Mouse (Mus musculus) heart, adult 2 months (tissue): ENCODE results near the gene Celf5. TPM values are rescaled to one million over a fixed set of nuclear protein-coding genes. Genes with fewer than 3 reads are reported as not detected.

ENCODE experiments used
- DNase-seq, 2 experiments: peaks; one replicate each; pipeline ENCODE4 v3.0.0; 2021
- H3K27ac ChIP-seq: fragments of 200-600 bp; 2 replicates; pipeline ENCODE4 v1.8.1; 2022
- H3K27me3 ChIP-seq: fragments of 200-500 bp; 2 replicates; pipeline ENCODE4 v1.6.1; 2012; ENCODE audit warnings: mild to moderate bottlenecking, low read length, inconsistent platforms, mixed read lengths; ENCODE audit not compliant: control insufficient read depth, insufficient read depth
- H3K36me3 ChIP-seq: fragments of 200-500 bp; 2 replicates; pipeline ENCODE4 v1.6.1; 2012; ENCODE audit warnings: low read length, inconsistent platforms; ENCODE audit not compliant: control insufficient read depth, insufficient read depth
- H3K4me1 ChIP-seq: fragments of 200-500 bp; 2 replicates; pipeline ENCODE4 v1.6.1; 2011; ENCODE audit warnings: low read length; ENCODE audit not compliant: control insufficient read depth, insufficient read depth
- H3K4me3 ChIP-seq: fragments of 200-600 bp; 2 replicates; pipeline ENCODE4 v1.8.1; 2022
- H3K79me2 ChIP-seq: fragments of 200-500 bp; replicated peaks from 2 replicates; pipeline ENCODE4 v1.6.1; 2012; ENCODE audit warnings: mild to moderate bottlenecking, inconsistent platforms, low read length, moderate library complexity, mixed read lengths; ENCODE audit not compliant: control insufficient read depth, insufficient read depth
- H3K9ac ChIP-seq: fragments of 200-500 bp; 2 replicates; pipeline ENCODE4 v1.6.1; 2012; ENCODE audit warnings: low read depth, mild to moderate bottlenecking, control low read depth, inconsistent platforms, low read length, mixed read lengths
- CTCF ChIP-seq: fragments of 200-600 bp; IDR thresholded peaks from 2 replicates; pipeline ENCODE4 v1.8.1; 2022; ENCODE audit warnings: antibody characterized with exemption, mild to moderate bottlenecking, moderate library complexity
- EP300 ChIP-seq: fragments of 200-500 bp; IDR thresholded peaks from 2 replicates; pipeline ENCODE4 v1.6.1; 2011; ENCODE audit warnings: low read depth, low read length, control low read depth; ENCODE audit not compliant: insufficient read depth
- POLR2A ChIP-seq: fragments of 200-500 bp; IDR thresholded peaks from 2 replicates; pipeline ENCODE4 v1.6.1; 2011; ENCODE audit warnings: mild to moderate bottlenecking, low read depth, low read length, control low read depth; ENCODE audit not compliant: insufficient read depth
- WGBS: fragments of 180-500 bp; shearing (Covaris S2); methylation state at CpG from one replicate; pipeline ENCODE4 v1.1.7; 2018; 5-methylcytosine and 5-hydroxymethylcytosine counted together
- intact Hi-C: fragments of 180-260 bp; cut with DNase I; formaldehyde crosslinking; loops from one replicate; pipeline ENCODE4 v1.15.1; 2025
- polyA plus RNA-seq: library from polyadenylated mRNA; depleted of rRNA; stranded (reverse); fragments of >200 nt; gene quantifications from 2 replicates; pipeline ENCODE4 v1.2.3, GENCODE M21; 2012
- total RNA-seq, 2 experiments: library from RNA; stranded (reverse); gene quantifications; 2 replicates each; pipeline ENCODE4 v1.2.3; 2021

Gene Celf5
- total and polyA plus RNA-seq, 3 experiments, result 0.16 to 0.39 TPM; not detected in 1

GRCm38 (mm10) chr10:81472403-81473002 lies 10.0 kb downstream of the Celf5 start:
- peaks cover 7% of the 10 kb centered on the region for H3K27me3 ChIP-seq
- no peak for DNase-seq
- H3K27ac ChIP-seq, result no peak overlapping the region
- WGBS, result 9% methylated on average over 18 of the region's 18 CpGs
- H3K9ac ChIP-seq, result no peak overlapping the region
- no peaks in the 10 kb centered on the region for H3K4me1 ChIP-seq
- H3K79me2 ChIP-seq, result no peaks in the 10 kb centered on the region
- TF ChIP-seq POLR2A (no peak), EP300 (no peak), CTCF (no peak)
- intact Hi-C loops, result no loop called here
- no peak overlapping the region for H3K4me3 ChIP-seq
- no peaks in the 10 kb centered on the region for H3K36me3 ChIP-seq

- no peak for DNase-seq
- peaks cover 5% of the 10 kb centered on the region for H3K27me3 ChIP-seq
These were observed 12.1 kb downstream of the Celf5 start for GRCm38 (mm10) chr10:81470454-81470853.

DNA sequence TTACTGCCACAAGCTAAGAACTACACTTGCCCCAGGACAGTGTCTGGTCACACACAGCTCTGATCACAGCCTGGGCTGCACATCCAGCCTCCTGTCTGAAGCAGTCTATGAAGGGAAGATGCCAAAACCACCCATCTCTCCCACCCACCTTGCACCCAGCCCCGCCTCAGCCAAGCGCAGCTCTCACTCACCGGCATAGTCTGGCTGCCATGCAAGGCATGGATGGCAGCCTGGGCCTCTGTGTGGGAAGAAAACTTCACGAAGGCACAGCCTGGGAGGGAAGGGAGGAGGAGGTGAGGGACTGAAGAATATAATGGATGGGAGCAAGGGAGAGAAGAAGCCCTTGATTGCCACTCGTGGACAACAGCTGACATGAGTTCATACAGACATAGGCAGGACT lies 13.3 kb downstream of the Celf5 start:
- Histone ChIP-seq H3K9ac (no peak overlapping the region), H3K27me3 (peaks cover 12% of the 10 kb centered on the region), H3K4me1 (no peaks in the 10 kb centered on the region), H3K36me3 (no peaks in the 10 kb centered on the region), H3K4me3 (no peak overlapping the region), H3K27ac (no peak overlapping the region), H3K79me2 (no peaks in the 10 kb centered on the region)
- TF ChIP-seq EP300 (no peak), CTCF (no peak)
- no peak for DNase-seq
- 73% methylated on average over 5 of the region's 5 CpGs for WGBS
- intact Hi-C loops, result no loop called here

More at GRCm38 (mm10) chr10:81470454-81470853, 12.1 kb downstream of the Celf5 start:
- Histone ChIP-seq H3K27ac (no peak overlapping the region), H3K9ac (no peak overlapping the region), H3K36me3 (no peaks in the 10 kb centered on the region), H3K79me2 (no peaks in the 10 kb centered on the region), H3K4me3 (no peak overlapping the region), H3K4me1 (no peaks in the 10 kb centered on the region)
- TF ChIP-seq EP300, result no peak
- intact Hi-C loops, result no loop called here
- 36% methylated on average over 18 of the region's 18 CpGs for WGBS

- no peak overlapping the region for H3K9ac ChIP-seq
- no peaks in the 10 kb centered on the region for H3K79me2 ChIP-seq
- TF ChIP-seq POLR2A (no peak), CTCF (no peak), EP300 (no peak)
- intact Hi-C loops, result no loop called here
- H3K36me3 ChIP-seq, result no peaks in the 10 kb centered on the region
- 81% methylated on average over 16 of the region's 16 CpGs for WGBS
- no peak overlapping the region for H3K4me3 ChIP-seq
- peaks cover 12% of the 10 kb centered on the region for H3K27me3 ChIP-seq
- no peak overlapping the region for H3K27ac ChIP-seq
- H3K4me1 ChIP-seq, result no peaks in the 10 kb centered on the region
- DNase-seq, result no peak
These were observed 14.8 kb downstream of the Celf5 start for GRCm38 (mm10) chr10:81467670-81468235.

GRCm38 (mm10) chr10:81466881-81467280 lies 15.6 kb downstream of the Celf5 start:
- Histone ChIP-seq H3K4me1 (no peaks in the 10 kb centered on the region), H3K4me3 (no peak overlapping the region), H3K27me3 (peaks cover 12% of the 10 kb centered on the region), H3K79me2 (no peaks in the 10 kb centered on the region), H3K9ac (no peak overlapping the region), H3K27ac (no peak overlapping the region), H3K36me3 (no peaks in the 10 kb centered on the region)
- DNase-seq, result no peak
- TF ChIP-seq EP300, result no peak
- no peak for TF ChIP-seq CTCF
- TF ChIP-seq POLR2A, result no peak
- WGBS, result 59% methylated on average over 14 of the region's 14 CpGs
- intact Hi-C loops, result no loop called here

- no peak for TF ChIP-seq CTCF
- TF ChIP-seq EP300, result no peak
- TF ChIP-seq POLR2A, result no peak
- 78% methylated on average over 2 of the region's 2 CpGs for WGBS
- Histone ChIP-seq H3K27ac (no peak overlapping the region), H3K4me1 (no peaks in the 10 kb centered on the region), H3K36me3 (no peaks in the 10 kb centered on the region), H3K27me3 (peaks cover 12% of the 10 kb centered on the region), H3K79me2 (no peaks in the 10 kb centered on the region), H3K4me3 (no peak overlapping the region), H3K9ac (no peak overlapping the region)
- DNase-seq, result no peak
- intact Hi-C loops, result no loop called here
These were observed 16.4 kb downstream of the Celf5 start for GRCm38 (mm10) chr10:81466066-81466465.
